Mouse (Mus musculus) ES-E14 (cell line): ENCODE results near the gene Stac.

Experiments
- CHD2 ChIP-seq: IDR thresholded peaks from 2 replicates; pipeline ENCODE4 v1.6.1; 2014; ENCODE audit warnings: mild to moderate bottlenecking, low read depth, low read length, inconsistent platforms
- HCFC1 ChIP-seq: IDR thresholded peaks from 2 replicates; pipeline ENCODE4 v1.6.1; 2012; ENCODE audit warnings: low read length, inconsistent platforms, borderline replicate concordance; ENCODE audit not compliant: insufficient read depth
- ZC3H11A ChIP-seq: IDR thresholded peaks from 2 replicates; pipeline ENCODE4 v1.6.1; 2012; ENCODE audit warnings: low read depth, mild to moderate bottlenecking, inconsistent platforms, low read length, borderline replicate concordance
- ZNF384 ChIP-seq: IDR thresholded peaks from 2 replicates; pipeline ENCODE4 v1.6.1; 2012; ENCODE audit warnings: low read depth, low read length, inconsistent platforms

DNA sequence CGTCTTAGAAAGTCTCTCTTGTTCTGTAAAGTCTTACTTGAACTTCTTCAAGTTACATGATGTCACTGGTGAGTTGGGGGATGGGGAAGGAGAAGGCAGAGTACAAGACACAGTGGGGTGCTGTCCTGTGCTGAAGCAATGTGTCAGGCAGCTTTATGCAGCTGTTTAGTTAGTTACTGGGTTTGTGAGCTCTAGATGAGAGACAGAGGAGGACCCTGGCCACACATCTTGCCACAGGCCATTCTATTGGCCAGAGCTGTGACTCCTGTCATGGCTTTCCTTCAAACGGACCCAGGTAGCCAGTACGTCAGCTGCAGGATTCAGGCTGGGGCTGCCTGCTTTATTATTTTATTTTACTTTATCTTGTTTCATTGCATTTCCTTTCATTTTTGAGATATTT lies 45.8 kb upstream of the Stac start:
- TF ChIP-seq ZNF384 (no peak), CHD2 (no peak), ZC3H11A (no peak), HCFC1 (no peak)
